Mouse (Mus musculus) stomach, embryonic 15.5 days (tissue): Measurements from ENCODE around the gene Vmn1r21. TPM values are rescaled to one million over a fixed set of nuclear protein-coding genes. Genes with fewer than 3 reads are reported as not detected.
"Not testable (repeated sequence)": the region's sequence is repeated elsewhere in the genome, so short reads cannot be mapped to it uniquely, and the experiment has no call there.

ENCODE experiments used
- ATAC-seq: fragments of 200-750 bp; cut with Nextera tagmentation; 2 replicates; pipeline ENCODE4 v1.8.0; 2017; ENCODE audit warnings: low read depth, moderate number of reproducible peaks, moderate TSS enrichment; ENCODE audit not compliant: insufficient read depth, low FRiP score
- H3K27ac ChIP-seq: fragments of 300-500 bp; sonication (generic); 2 replicates; pipeline ENCODE4 v1.5.1; 2015; ENCODE audit warnings: mild to moderate bottlenecking, inconsistent platforms
- H3K27me3 ChIP-seq: fragments of 300-500 bp; sonication (generic); replicated peaks from 2 replicates; pipeline ENCODE4 v1.6.1; 2015; ENCODE audit warnings: inconsistent platforms
- H3K36me3 ChIP-seq: fragments of 300-500 bp; sonication (generic); 2 replicates; pipeline ENCODE4 v1.6.1; 2015; ENCODE audit warnings: inconsistent platforms
- H3K4me1 ChIP-seq: fragments of 300-500 bp; sonication (generic); 2 replicates; pipeline ENCODE4 v1.6.1; 2015; ENCODE audit warnings: inconsistent platforms
- H3K4me2 ChIP-seq: fragments of 300-500 bp; sonication (generic); 2 replicates; pipeline ENCODE4 v1.6.1; 2015; ENCODE audit warnings: mild to moderate bottlenecking, inconsistent platforms
- H3K4me3 ChIP-seq: fragments of 300-500 bp; sonication (generic); replicated peaks from 2 replicates; pipeline ENCODE4 v1.5.1; 2015; ENCODE audit warnings: inconsistent platforms
- H3K9ac ChIP-seq: fragments of 300-500 bp; sonication (generic); 2 replicates; pipeline ENCODE4 v1.6.1; 2015; ENCODE audit warnings: inconsistent platforms
- H3K9me3 ChIP-seq: fragments of 300-500 bp; sonication (generic); 2 replicates; pipeline ENCODE4 v1.6.1; 2016; ENCODE audit warnings: inconsistent platforms
- WGBS: fragments of 180-500 bp; shearing (Covaris S2); methylation state at CpG from one replicate; pipeline ENCODE4 v1.1.7; 2015; 5-methylcytosine and 5-hydroxymethylcytosine counted together
- polyA plus RNA-seq: library from polyadenylated mRNA; unstranded; fragments of >200 nt; fragmentation: Nextera tagmentation; extraction: Ambion mirVana; gene quantifications from 2 replicates; pipeline ENCODE4 v1.2.1, GENCODE M21; 2015

Gene Vmn1r21
- not detected in 2 replicates for polyA plus RNA-seq

GRCm38 (mm10) chr6:57850286-57850685 is at the start of gene Vmn1r21:
Gene Vmn1r21 (minus strand): TSS chr6:57850343.
- Histone ChIP-seq H3K4me2 (no peak within 1 kb of the TSS), H3K9ac (no peak within 1 kb of the TSS), H3K4me3 (no peak within 1 kb of the TSS), H3K27me3 (no peaks in the 10 kb centered on the region), H3K36me3 (no peaks in the 10 kb centered on the region), H3K4me1 (no peaks in the 10 kb centered on the region), H3K9me3 (no peaks in the 10 kb centered on the region), H3K27ac (no peak within 1 kb of the TSS)
- ATAC-seq = no peak
- WGBS = 61% methylated on average over 1 of the region's 1 CpGs

GRCm38 (mm10) chr6:57859043-57860042 is 9.2 kb upstream of the Vmn1r21 start:
- H3K27ac ChIP-seq = no peak overlapping the region
- no peak overlapping the region for H3K9ac ChIP-seq
- peak overlapping the region; percentile 35; the same call in 1 of the 2 replicates for H3K4me2 ChIP-seq
- H3K9me3 ChIP-seq = no peaks in the 10 kb centered on the region
- H3K4me1 ChIP-seq = no peaks in the 10 kb centered on the region
- peak; percentile 72 for ATAC-seq
- no peak overlapping the region for H3K4me3 ChIP-seq
- no peaks in the 10 kb centered on the region for H3K36me3 ChIP-seq
- H3K27me3 ChIP-seq = no peaks in the 10 kb centered on the region
- 48% methylated on average over 6 of the region's 6 CpGs for WGBS

GRCm38 (mm10) chr6:57851177-57851576 is 1.0 kb upstream of the Vmn1r21 start:
- WGBS = 93% methylated on average over 5 of the region's 5 CpGs
- not testable (repeated sequence) for H3K4me3 ChIP-seq, ATAC-seq

GRCm38 (mm10) chr6:57839693-57840408 is 10.3 kb downstream of the Vmn1r21 start:
- Histone ChIP-seq H3K9ac (no peak overlapping the region), H3K4me1 (no peaks in the 10 kb centered on the region), H3K27ac (no peak overlapping the region), H3K9me3 (no peaks in the 10 kb centered on the region), H3K4me3 (no peak overlapping the region), H3K4me2 (no peak overlapping the region), H3K27me3 (no peaks in the 10 kb centered on the region), H3K36me3 (no peaks in the 10 kb centered on the region)
- WGBS = 55% methylated on average over 2 of the region's 2 CpGs
- no peak for ATAC-seq

More at GRCm38 (mm10) chr6:57851177-57851576, 1.0 kb upstream of the Vmn1r21 start:
- H3K9me3 ChIP-seq, H3K27ac ChIP-seq, H3K4me2 ChIP-seq, H3K9ac ChIP-seq, H3K27me3 ChIP-seq, H3K4me1 ChIP-seq, H3K36me3 ChIP-seq: not testable (repeated sequence)

- peak; percentile 3; the same call in 1 of the 2 replicates for ATAC-seq
- peak overlapping the region; percentile 96 for H3K27ac ChIP-seq
- H3K9ac ChIP-seq = peak overlapping the region; percentile 84
- H3K9me3 ChIP-seq = no peaks in the 10 kb centered on the region
- no peaks in the 10 kb centered on the region for H3K4me1 ChIP-seq
- peak overlapping the region; percentile 91 for H3K4me3 ChIP-seq
- H3K4me2 ChIP-seq = peak overlapping the region; percentile 60
- 7% methylated on average over 5 of the region's 5 CpGs for WGBS
- H3K36me3 ChIP-seq = no peaks in the 10 kb centered on the region
- no peaks in the 10 kb centered on the region for H3K27me3 ChIP-seq
Measured at GRCm38 (mm10) chr6:57825259-57825715, 24.9 kb downstream of the Vmn1r21 start.

GRCm38 (mm10) chr6:57824422-57825258 is 25.5 kb downstream of the Vmn1r21 start, which contains the start of gene Vopp1:
Gene Vopp1 (minus strand): TSS chr6:57825159.
- H3K4me1 ChIP-seq = no peaks in the 10 kb centered on the region
- under 1% methylated on average over 85 of the region's 87 CpGs for WGBS
- H3K36me3 ChIP-seq = no peaks in the 10 kb centered on the region
- H3K27ac ChIP-seq = peak within 1 kb of the TSS; percentile 96
- no peaks in the 10 kb centered on the region for H3K27me3 ChIP-seq
- peak; percentile 91 for ATAC-seq
- no peaks in the 10 kb centered on the region for H3K9me3 ChIP-seq
- H3K9ac ChIP-seq = peak within 1 kb of the TSS; percentile 84
- peak within 1 kb of the TSS; percentile 91 for H3K4me3 ChIP-seq
- H3K4me2 ChIP-seq = peak within 1 kb of the TSS; percentile 60

- Histone ChIP-seq H3K4me2 (peak overlapping the region; percentile 37; the same call in 1 of the 2 replicates), H3K36me3 (no peaks in the 10 kb centered on the region), H3K9me3 (no peaks in the 10 kb centered on the region), H3K9ac (no peak overlapping the region), H3K4me1 (no peaks in the 10 kb centered on the region), H3K27ac (no peak overlapping the region), H3K4me3 (peak overlapping the region; percentile 17; the same call in 1 of the 2 replicates), H3K27me3 (no peaks in the 10 kb centered on the region)
- no peak for ATAC-seq
- WGBS = 5% methylated on average over 3 of the region's 3 CpGs
Measured at GRCm38 (mm10) chr6:57823461-57823860, 26.7 kb downstream of the Vmn1r21 start.

GRCm38 (mm10) chr6:57822648-57823410 is 27.3 kb downstream of the Vmn1r21 start:
- Histone ChIP-seq H3K4me3 (no peak overlapping the region), H3K9me3 (no peaks in the 10 kb centered on the region), H3K4me2 (peak overlapping the region; percentile 37), H3K4me1 (no peaks in the 10 kb centered on the region), H3K27ac (no peak overlapping the region; the same call in 1 of the 2 replicates), H3K36me3 (no peaks in the 10 kb centered on the region), H3K27me3 (no peaks in the 10 kb centered on the region), H3K9ac (no peak overlapping the region)
- peak; percentile 36; the same call in 1 of the 2 replicates for ATAC-seq
- WGBS = 56% methylated on average over 5 of the region's 5 CpGs

GRCm38 (mm10) chr6:57814436-57814940 is 35.7 kb downstream of the Vmn1r21 start:
- WGBS = 87% methylated on average over 2 of the region's 2 CpGs
- Histone ChIP-seq H3K9me3 (no peaks in the 10 kb centered on the region), H3K4me1 (no peaks in the 10 kb centered on the region), H3K4me2 (no peak overlapping the region), H3K4me3 (no peak overlapping the region), H3K27ac (no peak overlapping the region), H3K36me3 (no peaks in the 10 kb centered on the region), H3K27me3 (no peaks in the 10 kb centered on the region), H3K9ac (no peak overlapping the region)
- no peak for ATAC-seq
